Mouse (Mus musculus): ENCODE measurements at regions not wholly inside any gene's neighbourhood (a gene's known extent, or its start where the extent isn't known, plus 50 kb on each side); places are given as distances from the start of the nearest gene placed in this dataset.

DNA sequence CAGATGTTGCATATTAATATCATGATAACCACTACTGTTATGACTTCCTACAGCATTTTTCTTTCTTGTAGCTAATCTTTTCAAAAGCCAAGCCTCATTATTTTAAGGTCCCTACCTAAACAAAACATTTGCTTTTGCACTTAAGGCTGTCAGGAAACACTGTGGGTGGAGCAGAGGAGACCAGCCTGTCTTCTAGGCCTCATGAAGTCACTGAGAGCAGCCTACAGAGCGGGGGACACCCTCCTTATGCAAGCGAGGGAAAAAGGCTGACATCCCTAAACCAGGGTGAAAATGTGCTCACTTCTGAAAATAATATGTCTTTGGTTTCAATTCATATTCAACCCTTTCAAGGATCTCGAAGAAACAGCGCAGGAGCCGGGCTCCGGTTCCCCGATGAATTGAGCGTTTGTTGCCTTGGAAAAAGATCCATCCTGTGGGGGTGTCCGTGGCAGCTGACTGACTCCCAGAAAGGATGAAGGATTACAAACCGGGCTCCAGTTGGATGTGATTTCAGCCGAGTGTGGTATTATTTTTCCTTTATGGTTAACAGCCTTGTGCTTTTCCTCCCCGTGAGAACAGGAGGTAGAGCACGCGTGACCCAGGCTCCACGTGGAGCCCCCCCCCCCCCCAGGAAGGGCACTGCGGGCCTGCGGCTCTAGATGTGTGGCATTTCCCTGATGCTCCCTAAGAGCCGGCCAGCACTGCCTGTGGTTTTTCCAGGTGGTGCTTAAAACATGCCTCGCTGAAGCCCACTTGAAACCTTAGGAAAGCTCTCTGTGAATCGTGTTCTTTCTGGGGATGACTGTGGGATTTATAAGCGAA is 292.5 kb downstream of the Tgfb2 start:
- ATAC-seq (ENCODE audit: low read depth) = no peak
- Histone ChIP-seq H3K4me2 (ENCODE audit: low read depth, low read length) (no peak overlapping the region), H3K9ac (ENCODE audit: low read depth, low read length) (no peak overlapping the region), H3K36me3 (ENCODE audit: control insufficient read depth, insufficient read depth) (no peaks in the 10 kb centered on the region), H3K27me3 (ENCODE audit: control insufficient read depth, insufficient read depth, low read depth, low read length) (no peaks in the 10 kb centered on the region), H3K9me3 (replicated peaks; ENCODE audit: control insufficient read depth, low read length) (no peaks in the 10 kb centered on the region), H3K4me3 (ENCODE audit: low read depth, low read length) (no peak overlapping the region), H3K4me1 (ENCODE audit: control insufficient read depth, low read depth, low read length) (no peaks in the 10 kb centered on the region), H3K27ac (ENCODE audit: low read length) (no peak overlapping the region)
- 68% methylated on average over 21 of the region's 21 CpGs for WGBS (ENCODE audit: insufficient replicate concordance)

DNA sequence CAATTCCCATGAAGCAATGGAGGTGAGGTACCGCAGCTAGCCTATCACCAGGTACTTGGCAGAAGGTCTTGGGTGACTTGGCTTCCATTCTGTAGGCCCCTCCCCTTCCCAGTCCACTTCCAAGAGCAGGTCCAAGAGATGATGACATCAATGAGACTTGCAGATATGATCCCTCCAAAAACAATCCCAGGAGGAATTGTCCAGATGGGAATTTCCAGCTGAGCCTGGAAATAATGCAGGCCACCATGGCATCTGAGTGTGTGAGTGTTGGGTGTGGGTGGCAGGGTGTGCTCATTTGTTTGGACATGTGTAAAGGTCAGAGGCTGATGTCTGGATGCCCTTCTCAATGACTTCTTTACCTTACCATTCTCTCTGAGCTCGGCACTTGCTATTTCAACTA is 293.5 kb downstream of the Tgfb2 start:
- 66% methylated on average over 2 of the region's 2 CpGs for WGBS (ENCODE audit: insufficient replicate concordance)
- no peak for ATAC-seq (ENCODE audit: low read depth)
- Histone ChIP-seq H3K4me3 (ENCODE audit: low read depth, low read length) (no peak overlapping the region), H3K4me2 (ENCODE audit: low read depth, low read length) (no peak overlapping the region), H3K4me1 (ENCODE audit: control insufficient read depth, low read depth, low read length) (no peaks in the 10 kb centered on the region), H3K27ac (ENCODE audit: low read length) (no peak overlapping the region), H3K36me3 (ENCODE audit: control insufficient read depth, insufficient read depth) (no peaks in the 10 kb centered on the region), H3K9ac (ENCODE audit: low read depth, low read length) (no peak overlapping the region), H3K27me3 (ENCODE audit: control insufficient read depth, insufficient read depth, low read depth, low read length) (no peaks in the 10 kb centered on the region), H3K9me3 (replicated peaks; ENCODE audit: control insufficient read depth, low read length) (no peaks in the 10 kb centered on the region)

DNA sequence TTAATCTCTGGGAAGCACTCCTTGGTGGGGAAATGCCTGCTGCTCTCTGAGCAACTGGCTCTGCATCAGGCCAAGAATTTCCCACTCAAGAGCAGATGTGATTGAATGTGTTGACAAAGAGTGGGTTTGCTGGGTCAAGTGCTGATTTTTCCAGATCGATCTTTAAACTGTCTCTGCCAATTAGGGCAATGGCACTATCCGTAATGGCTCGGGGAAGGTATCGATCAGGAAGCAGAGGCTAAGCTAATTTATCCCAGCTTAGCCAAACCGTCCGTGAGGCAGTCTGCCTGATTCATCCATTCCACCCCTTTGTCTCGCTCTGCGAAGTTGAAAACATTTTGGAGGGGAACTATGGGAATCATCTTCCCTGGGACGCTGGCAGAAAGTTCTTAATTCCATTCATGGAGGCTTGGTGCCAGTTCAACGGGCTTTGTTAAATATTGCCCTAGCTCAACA is 291.9 kb upstream of the Lyplal1 start:
- ATAC-seq (ENCODE audit: low read depth) = no peak
- Histone ChIP-seq H3K9me3 (replicated peaks; ENCODE audit: control insufficient read depth, low read length) (no peaks in the 10 kb centered on the region), H3K27me3 (ENCODE audit: control insufficient read depth, insufficient read depth, low read depth, low read length) (no peaks in the 10 kb centered on the region), H3K27ac (ENCODE audit: low read length) (no peak overlapping the region), H3K36me3 (ENCODE audit: control insufficient read depth, insufficient read depth) (no peaks in the 10 kb centered on the region), H3K4me1 (ENCODE audit: control insufficient read depth, low read depth, low read length) (no peaks in the 10 kb centered on the region), H3K4me2 (ENCODE audit: low read depth, low read length) (no peak overlapping the region), H3K9ac (ENCODE audit: low read depth, low read length) (no peak overlapping the region), H3K4me3 (ENCODE audit: low read depth, low read length) (no peak overlapping the region)
- 69% methylated on average over 10 of the region's 10 CpGs for WGBS (ENCODE audit: insufficient replicate concordance)

DNA sequence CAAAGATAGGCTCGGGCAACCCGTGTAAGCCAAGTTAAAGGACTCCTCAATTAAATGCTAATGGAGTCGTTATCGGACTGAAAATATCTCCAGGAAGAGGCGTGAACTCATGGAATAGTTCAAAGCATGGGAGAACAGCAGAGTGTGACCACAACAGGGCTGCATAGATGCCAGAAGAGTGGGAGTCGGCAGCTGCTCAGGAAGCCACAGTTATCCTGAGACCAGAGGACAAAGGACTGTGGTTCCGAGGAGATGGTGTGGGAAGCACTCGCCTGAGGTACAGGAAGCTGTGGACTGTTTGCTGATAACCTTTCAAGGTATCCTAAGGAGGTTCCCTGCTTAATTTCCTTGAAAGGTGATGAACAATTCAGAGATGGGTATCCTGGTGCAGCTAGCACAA is 290.5 kb upstream of the Lyplal1 start:
- H3K27ac ChIP-seq (ENCODE audit: low read length) = no peak overlapping the region
- H3K36me3 ChIP-seq (ENCODE audit: control insufficient read depth, insufficient read depth) = no peaks in the 10 kb centered on the region
- H3K4me2 ChIP-seq (ENCODE audit: low read depth, low read length) = no peak overlapping the region
- H3K27me3 ChIP-seq (ENCODE audit: control insufficient read depth, insufficient read depth, low read depth, low read length) = no peaks in the 10 kb centered on the region
- no peaks in the 10 kb centered on the region for H3K4me1 ChIP-seq (ENCODE audit: control insufficient read depth, low read depth, low read length)
- 23% methylated on average over 8 of the region's 8 CpGs for WGBS (ENCODE audit: insufficient replicate concordance)
- no peak overlapping the region for H3K4me3 ChIP-seq (ENCODE audit: low read depth, low read length)
- no peaks in the 10 kb centered on the region for H3K9me3 ChIP-seq (replicated peaks; ENCODE audit: control insufficient read depth, low read length)
- no peak overlapping the region for H3K9ac ChIP-seq (ENCODE audit: low read depth, low read length)
- no peak for ATAC-seq (ENCODE audit: low read depth)

DNA sequence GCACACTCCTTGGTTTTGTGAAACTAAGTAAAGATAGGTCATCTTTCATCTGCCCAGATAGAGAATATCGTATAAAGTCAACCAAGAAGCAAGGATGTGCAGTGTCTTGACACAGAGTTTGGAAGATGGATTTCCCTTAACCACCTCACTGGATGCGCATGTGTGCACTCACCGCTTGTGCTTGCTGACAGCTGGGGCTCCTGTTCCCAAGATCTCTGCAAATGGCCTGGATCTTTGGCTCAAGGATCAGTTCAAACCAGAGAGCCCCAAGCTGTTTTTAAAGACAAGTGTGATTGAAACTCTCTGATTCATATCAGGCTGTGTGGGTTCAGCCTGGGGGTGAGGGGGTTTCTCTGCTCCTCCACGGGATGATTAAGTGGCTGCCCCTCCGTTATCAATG is 288.6 kb upstream of the Lyplal1 start:
- no peak for ATAC-seq (ENCODE audit: low read depth)
- Histone ChIP-seq H3K36me3 (ENCODE audit: control insufficient read depth, insufficient read depth) (no peaks in the 10 kb centered on the region), H3K9me3 (replicated peaks; ENCODE audit: control insufficient read depth, low read length) (no peaks in the 10 kb centered on the region), H3K9ac (ENCODE audit: low read depth, low read length) (no peak overlapping the region), H3K27me3 (ENCODE audit: control insufficient read depth, insufficient read depth, low read depth, low read length) (no peaks in the 10 kb centered on the region), H3K4me2 (ENCODE audit: low read depth, low read length) (no peak overlapping the region), H3K4me1 (ENCODE audit: control insufficient read depth, low read depth, low read length) (no peaks in the 10 kb centered on the region), H3K27ac (ENCODE audit: low read length) (no peak overlapping the region), H3K4me3 (ENCODE audit: low read depth, low read length) (no peak overlapping the region)
- 66% methylated on average over 5 of the region's 5 CpGs for WGBS (ENCODE audit: insufficient replicate concordance)

DNA sequence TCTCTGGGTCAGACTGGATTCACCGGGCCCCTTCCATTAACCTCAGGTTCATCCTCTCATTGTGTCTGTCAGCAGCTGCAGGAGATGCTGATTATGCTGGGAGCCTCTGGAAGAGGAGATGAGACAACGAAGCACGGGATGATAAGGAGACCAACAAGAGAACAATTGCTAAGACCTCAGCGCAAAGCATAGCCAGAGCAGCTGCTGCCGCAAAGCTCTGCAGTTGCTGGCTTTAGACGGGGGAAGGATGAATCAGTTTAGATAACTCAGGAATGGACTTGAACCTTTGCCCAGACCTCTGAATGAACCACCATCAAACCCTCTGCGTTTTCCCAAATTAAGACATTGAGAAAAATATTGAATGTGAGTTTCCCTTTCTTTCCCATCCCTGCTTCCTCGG is 282.7 kb upstream of the Lyplal1 start:
- Histone ChIP-seq H3K4me3 (ENCODE audit: low read depth, low read length) (no peak overlapping the region), H3K36me3 (ENCODE audit: control insufficient read depth, insufficient read depth) (no peaks in the 10 kb centered on the region), H3K9me3 (replicated peaks; ENCODE audit: control insufficient read depth, low read length) (no peaks in the 10 kb centered on the region), H3K27me3 (ENCODE audit: control insufficient read depth, insufficient read depth, low read depth, low read length) (no peaks in the 10 kb centered on the region), H3K9ac (ENCODE audit: low read depth, low read length) (no peak overlapping the region), H3K27ac (ENCODE audit: low read length) (no peak overlapping the region), H3K4me2 (ENCODE audit: low read depth, low read length) (no peak overlapping the region), H3K4me1 (ENCODE audit: control insufficient read depth, low read depth, low read length) (no peaks in the 10 kb centered on the region)
- 32% methylated on average over 8 of the region's 8 CpGs for WGBS (ENCODE audit: insufficient replicate concordance)
- ATAC-seq (ENCODE audit: low read depth) = peak; percentile 35; the same call in 1 of the 2 replicates

DNA sequence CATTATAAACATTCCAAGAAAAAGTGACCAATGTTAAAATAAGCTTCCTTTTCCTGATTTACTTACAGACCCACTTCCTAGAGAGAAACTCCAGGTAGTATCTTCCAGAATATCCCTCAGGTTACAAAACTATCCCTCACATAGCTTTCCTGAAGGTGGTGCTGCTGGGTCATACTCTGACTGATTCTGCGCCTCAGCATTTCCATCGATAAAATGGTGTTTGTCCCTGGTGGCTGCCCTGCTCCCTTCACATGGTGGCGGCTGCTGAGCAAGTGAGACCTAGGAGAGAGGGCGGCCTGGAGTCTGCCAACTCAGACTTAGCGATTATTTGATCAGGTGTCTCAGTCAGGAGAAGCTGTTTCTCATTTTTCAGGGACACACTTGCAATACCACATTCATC is 275.9 kb upstream of the Lyplal1 start:
- Histone ChIP-seq H3K27me3 (ENCODE audit: control insufficient read depth, insufficient read depth, low read depth, low read length) (no peaks in the 10 kb centered on the region), H3K36me3 (ENCODE audit: control insufficient read depth, insufficient read depth) (no peaks in the 10 kb centered on the region), H3K27ac (ENCODE audit: low read length) (no peak overlapping the region), H3K4me2 (ENCODE audit: low read depth, low read length) (no peak overlapping the region), H3K4me1 (ENCODE audit: control insufficient read depth, low read depth, low read length) (no peaks in the 10 kb centered on the region), H3K4me3 (ENCODE audit: low read depth, low read length) (no peak overlapping the region), H3K9ac (ENCODE audit: low read depth, low read length) (no peak overlapping the region), H3K9me3 (replicated peaks; ENCODE audit: control insufficient read depth, low read length) (no peaks in the 10 kb centered on the region)
- no peak for ATAC-seq (ENCODE audit: low read depth)
- 50% methylated on average over 5 of the region's 5 CpGs for WGBS (ENCODE audit: insufficient replicate concordance)

DNA sequence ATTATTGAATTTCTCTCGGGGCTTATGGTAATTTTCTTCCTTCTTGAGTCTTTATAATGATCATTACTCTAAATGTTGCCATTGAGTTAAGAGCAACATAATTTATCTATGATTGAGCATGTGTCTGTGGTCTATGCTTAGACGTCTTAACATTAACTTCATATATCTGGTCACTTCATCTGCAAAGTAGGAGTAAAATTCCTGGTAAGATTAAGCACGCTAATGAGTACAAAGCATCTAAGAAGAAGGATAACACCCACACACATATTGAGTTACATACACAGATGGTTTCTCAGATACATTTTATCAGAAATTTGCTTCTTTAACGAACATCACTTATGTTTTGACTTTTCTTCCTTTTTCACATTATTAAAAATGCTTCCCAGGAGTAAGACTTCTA is 267.3 kb upstream of the Lyplal1 start:
- no peak overlapping the region for H3K27ac ChIP-seq (ENCODE audit: low read length)
- H3K9me3 ChIP-seq (replicated peaks; ENCODE audit: control insufficient read depth, low read length) = no peaks in the 10 kb centered on the region
- no peaks in the 10 kb centered on the region for H3K4me1 ChIP-seq (ENCODE audit: control insufficient read depth, low read depth, low read length)
- no peak overlapping the region for H3K4me3 ChIP-seq (ENCODE audit: low read depth, low read length)
- H3K4me2 ChIP-seq (ENCODE audit: low read depth, low read length) = no peak overlapping the region
- ATAC-seq (ENCODE audit: low read depth) = no peak
- H3K27me3 ChIP-seq (ENCODE audit: control insufficient read depth, insufficient read depth, low read depth, low read length) = no peaks in the 10 kb centered on the region
- 53% methylated on average over 4 of the region's 4 CpGs for WGBS (ENCODE audit: insufficient replicate concordance)
- no peaks in the 10 kb centered on the region for H3K36me3 ChIP-seq (ENCODE audit: control insufficient read depth, insufficient read depth)
- H3K9ac ChIP-seq (ENCODE audit: low read depth, low read length) = no peak overlapping the region

DNA sequence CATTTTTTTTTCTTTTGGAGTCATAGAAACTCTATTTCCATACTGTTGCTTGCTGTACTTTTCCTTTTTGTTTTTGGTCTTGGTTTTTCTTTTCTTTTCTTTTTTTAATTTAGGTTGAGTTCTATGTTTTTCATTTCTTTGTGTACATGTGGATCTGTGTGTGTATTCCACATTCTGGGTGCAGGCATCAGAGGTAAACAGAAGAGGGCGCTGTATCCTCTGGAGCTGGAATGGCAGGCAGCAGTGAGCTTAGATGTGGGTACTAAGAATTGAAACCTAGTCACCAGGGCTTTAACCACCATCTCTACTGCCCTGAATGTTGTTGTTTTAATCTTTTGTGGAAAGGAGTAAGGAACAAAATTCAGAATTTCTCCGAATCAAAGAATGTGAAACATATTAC is 266.3 kb upstream of the Lyplal1 start:
- WGBS (ENCODE audit: insufficient replicate concordance) = 53% methylated on average over 2 of the region's 2 CpGs
- Histone ChIP-seq H3K4me2 (ENCODE audit: low read depth, low read length) (no peak overlapping the region), H3K9ac (ENCODE audit: low read depth, low read length) (no peak overlapping the region), H3K27me3 (ENCODE audit: control insufficient read depth, insufficient read depth, low read depth, low read length) (no peaks in the 10 kb centered on the region), H3K4me1 (ENCODE audit: control insufficient read depth, low read depth, low read length) (no peaks in the 10 kb centered on the region), H3K27ac (ENCODE audit: low read length) (no peak overlapping the region), H3K9me3 (replicated peaks; ENCODE audit: control insufficient read depth, low read length) (no peaks in the 10 kb centered on the region), H3K4me3 (ENCODE audit: low read depth, low read length) (no peak overlapping the region), H3K36me3 (ENCODE audit: control insufficient read depth, insufficient read depth) (no peaks in the 10 kb centered on the region)
- no peak for ATAC-seq (ENCODE audit: low read depth)

Measured in liver, embryonic 16.5 days (tissue).